Mouse (Mus musculus) myocyte (in vitro differentiated cells): ENCODE data around the gene Psmd11.

Source experiments
- E2F4 ChIP-seq: IDR thresholded peaks from one replicate; pipeline ENCODE4 v1.6.1; 2011; ENCODE audit warnings: mild to moderate bottlenecking, control low read depth, moderate library complexity; ENCODE audit not compliant: insufficient read depth
- MAX ChIP-seq: IDR thresholded peaks from one replicate; pipeline ENCODE4 v1.6.1; 2011; ENCODE audit warnings: low read depth, mild to moderate bottlenecking, control low read depth
- POLR2A ChIP-seq: IDR thresholded peaks from one replicate; pipeline ENCODE4 v1.6.1; 2011; ENCODE audit warnings: low read depth, mild to moderate bottlenecking, control low read depth, moderate library complexity; ENCODE audit not compliant: insufficient read length
- USF1 ChIP-seq: IDR thresholded peaks from one replicate; pipeline ENCODE4 v1.6.1; 2011; ENCODE audit warnings: low read depth, mild to moderate bottlenecking, control low read depth, moderate library complexity

GRCm38 (mm10) chr11:80483536-80484067 is 55.2 kb downstream of the Psmd11 start:
- TF ChIP-seq E2F4 (no peak), POLR2A (no peak), MAX (no peak), USF1 (no peak)
